Mouse (Mus musculus) limb, embryonic 15.5 days (tissue): ENCODE results near the gene Mthfr. TPM values are rescaled to one million over a fixed set of nuclear protein-coding genes. Genes with fewer than 3 reads are reported as not detected.

Experiments used
- ATAC-seq: fragments of 200-750 bp; cut with Nextera tagmentation; 2 replicates; pipeline ENCODE4 v1.8.0; 2017; ENCODE audit warnings: low read depth, moderate TSS enrichment; ENCODE audit not compliant: insufficient number of reproducible peaks, low FRiP score, low TSS enrichment
- H3K27ac ChIP-seq: fragments of 300-500 bp; sonication (generic); 2 replicates; pipeline ENCODE4 v1.5.1; 2015; ENCODE audit warnings: moderate library complexity, mild to moderate bottlenecking, inconsistent platforms
- H3K27me3 ChIP-seq: fragments of 300-500 bp; sonication (generic); 2 replicates; pipeline ENCODE4 v1.6.1; 2015; ENCODE audit warnings: inconsistent platforms
- H3K36me3 ChIP-seq: fragments of 300-500 bp; sonication (generic); 2 replicates; pipeline ENCODE4 v1.6.1; 2015; ENCODE audit warnings: inconsistent platforms
- H3K4me1 ChIP-seq: fragments of 300-500 bp; sonication (generic); 2 replicates; pipeline ENCODE4 v1.6.1; 2015; ENCODE audit warnings: inconsistent platforms
- H3K4me2 ChIP-seq: fragments of 300-500 bp; sonication (generic); 2 replicates; pipeline ENCODE4 v1.6.1; 2015; ENCODE audit warnings: mild to moderate bottlenecking, inconsistent platforms
- H3K4me3 ChIP-seq: fragments of 300-500 bp; sonication (generic); 2 replicates; pipeline ENCODE4 v1.5.1; 2015; ENCODE audit warnings: mild to moderate bottlenecking, inconsistent platforms
- H3K9ac ChIP-seq: fragments of 300-500 bp; sonication (generic); 2 replicates; pipeline ENCODE4 v1.6.1; 2015; ENCODE audit warnings: inconsistent platforms
- H3K9me3 ChIP-seq: fragments of 300-500 bp; sonication (generic); 2 replicates; pipeline ENCODE4 v1.6.1; 2016; ENCODE audit warnings: inconsistent platforms
- WGBS: fragments of 180-500 bp; shearing (Covaris S2); methylation state at CpG from one replicate; pipeline ENCODE4 v1.1.7; 2015; 5-methylcytosine and 5-hydroxymethylcytosine counted together
- polyA plus RNA-seq: library from polyadenylated mRNA; unstranded; fragments of >200 nt; fragmentation: Nextera tagmentation; extraction: Ambion mirVana; gene quantifications from 2 replicates; pipeline ENCODE4 v1.2.1, GENCODE M21; 2015

Gene Mthfr
- polyA plus RNA-seq, 1 experiment from 2014 or later = 23.0 TPM

DNA sequence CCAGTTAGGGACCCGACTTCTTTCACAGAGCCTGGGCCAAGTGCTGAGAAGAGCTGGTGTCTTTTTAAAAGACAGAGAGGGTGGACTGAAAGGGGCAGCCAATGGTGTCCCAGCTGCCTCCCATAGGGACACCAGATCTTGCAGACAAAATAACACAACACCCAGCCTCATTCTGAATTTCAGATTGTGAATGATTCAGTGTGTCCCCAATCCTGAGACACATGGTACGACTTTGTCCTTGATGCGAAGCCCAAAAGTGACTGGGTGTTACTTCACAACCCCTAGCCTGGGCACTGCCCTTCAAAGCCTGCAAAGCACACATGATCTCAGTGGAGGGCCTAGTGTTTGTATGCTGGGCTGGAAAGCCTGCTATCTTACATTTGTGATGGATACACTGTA is 47.0 kb downstream of the Mthfr start:
- H3K4me2 ChIP-seq = no peak overlapping the region

DNA sequence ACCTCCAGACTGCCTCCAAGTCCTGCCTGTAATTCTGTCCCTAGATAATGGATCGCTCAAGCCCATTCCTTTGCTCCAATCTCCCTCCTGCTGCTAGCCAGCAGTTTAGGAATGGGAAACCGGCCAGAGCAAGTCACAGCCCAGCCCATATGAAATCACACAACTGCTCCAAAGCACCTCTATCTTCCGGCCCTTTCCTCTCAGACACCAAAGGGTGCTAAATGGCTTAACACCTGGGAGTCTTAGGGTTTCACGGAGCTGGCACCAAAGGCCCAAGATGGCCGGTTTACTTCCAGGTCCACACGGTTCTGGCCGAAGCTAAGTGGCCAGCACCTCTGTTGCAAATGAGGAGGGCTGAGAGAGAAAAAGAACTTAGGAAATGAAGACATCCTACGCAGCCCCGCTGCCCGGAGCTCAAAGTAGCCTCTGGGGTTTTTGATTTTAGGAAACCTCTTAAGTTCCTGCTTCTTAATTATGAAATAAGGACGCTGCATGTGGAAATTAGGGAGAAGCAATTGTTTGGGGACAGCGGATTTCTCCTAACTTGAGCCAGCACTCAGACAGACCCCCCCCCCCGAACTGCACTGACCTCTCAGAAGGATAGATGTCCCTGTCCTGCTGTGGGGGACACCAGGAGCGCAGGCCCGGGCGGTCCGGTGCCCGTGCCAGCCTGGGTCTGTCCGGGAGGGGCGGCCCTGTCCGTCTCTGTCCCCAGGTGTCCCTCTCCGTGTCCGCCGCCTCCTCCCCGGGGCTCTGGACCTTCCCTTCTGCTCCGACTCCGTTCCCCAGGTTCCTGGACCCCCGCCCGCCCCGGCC is 48.4 kb downstream of the Mthfr start:
- peak overlapping the region; percentile 64 for H3K27ac ChIP-seq
- H3K4me1 ChIP-seq = peaks cover 48% of the 10 kb centered on the region
- 4% methylated on average over 30 of the region's 30 CpGs for WGBS
- H3K4me3 ChIP-seq = peak overlapping the region; percentile 83
- H3K4me2 ChIP-seq = peak overlapping the region; percentile 77
- no peak; the same call in 1 of the 2 replicates for ATAC-seq
- H3K9ac ChIP-seq = peak overlapping the region; percentile 76
- H3K9me3 ChIP-seq = no peaks in the 10 kb centered on the region
- 0 out of 2 replicates have a peak, but pooled peaks cover under 1% of the 10 kb centered on the region for H3K36me3 ChIP-seq
- H3K27me3 ChIP-seq = no peaks in the 10 kb centered on the region

More for the DNA sequence above, 47.0 kb downstream of the Mthfr start:
- H3K9me3 ChIP-seq = no peaks in the 10 kb centered on the region
- WGBS = 80% methylated on average over 3 of the region's 3 CpGs
- H3K9ac ChIP-seq = no peak overlapping the region
- no peak overlapping the region for H3K4me3 ChIP-seq
- H3K36me3 ChIP-seq = peaks cover 15% of the 10 kb centered on the region
- no peaks in the 10 kb centered on the region for H3K27me3 ChIP-seq
- no peak overlapping the region for H3K27ac ChIP-seq
- peaks cover 48% of the 10 kb centered on the region for H3K4me1 ChIP-seq
- no peak for ATAC-seq

GRCm38 (mm10) chr4:148087907-148088527 is 49.1 kb downstream of the Mthfr start, which contains the start of gene Agtrap:
Gene Agtrap (minus strand): TSS chr4:148088031.
- ATAC-seq = peak; percentile 83
- WGBS = 4% methylated on average over 34 of the region's 34 CpGs

DNA sequence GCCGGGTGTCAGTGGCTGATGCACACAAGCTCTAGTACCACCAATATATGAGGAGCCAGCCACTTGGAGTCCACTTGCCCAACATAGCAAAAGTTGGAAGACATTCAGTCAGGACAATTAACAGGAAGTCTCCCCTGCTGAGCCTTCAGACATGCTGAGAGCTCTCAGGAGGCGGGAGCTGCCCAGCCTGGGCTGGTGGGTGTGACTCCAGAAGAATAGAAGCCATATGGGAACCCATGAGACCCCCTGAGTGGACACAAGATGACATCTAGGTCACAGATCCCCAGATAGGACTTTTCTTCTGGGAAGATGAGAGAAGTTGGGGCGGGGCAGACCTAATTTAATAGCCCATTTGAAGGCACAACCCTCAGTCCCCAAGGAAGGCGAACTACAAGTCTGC is 50.3 kb downstream of the Mthfr start:
- WGBS = 69% methylated on average over 4 of the region's 4 CpGs
- Histone ChIP-seq H3K36me3 (no peaks in the 10 kb centered on the region), H3K27ac (no peak overlapping the region), H3K4me1 (peaks cover 35% of the 10 kb centered on the region), H3K27me3 (no peaks in the 10 kb centered on the region), H3K9ac (no peak overlapping the region), H3K4me3 (no peak overlapping the region), H3K9me3 (no peaks in the 10 kb centered on the region), H3K4me2 (no peak overlapping the region)
- no peak for ATAC-seq

More at GRCm38 (mm10) chr4:148087907-148088527, 49.1 kb downstream of the Mthfr start, which contains the start of gene Agtrap:
- Histone ChIP-seq H3K4me1 (peaks cover 45% of the 10 kb centered on the region), H3K9ac (peak within 1 kb of the TSS; percentile 76), H3K27ac (peak within 1 kb of the TSS; percentile 64), H3K4me3 (peak within 1 kb of the TSS; percentile 83), H3K9me3 (no peaks in the 10 kb centered on the region), H3K4me2 (peak within 1 kb of the TSS; percentile 77), H3K36me3 (no peaks in the 10 kb centered on the region), H3K27me3 (no peaks in the 10 kb centered on the region)

DNA sequence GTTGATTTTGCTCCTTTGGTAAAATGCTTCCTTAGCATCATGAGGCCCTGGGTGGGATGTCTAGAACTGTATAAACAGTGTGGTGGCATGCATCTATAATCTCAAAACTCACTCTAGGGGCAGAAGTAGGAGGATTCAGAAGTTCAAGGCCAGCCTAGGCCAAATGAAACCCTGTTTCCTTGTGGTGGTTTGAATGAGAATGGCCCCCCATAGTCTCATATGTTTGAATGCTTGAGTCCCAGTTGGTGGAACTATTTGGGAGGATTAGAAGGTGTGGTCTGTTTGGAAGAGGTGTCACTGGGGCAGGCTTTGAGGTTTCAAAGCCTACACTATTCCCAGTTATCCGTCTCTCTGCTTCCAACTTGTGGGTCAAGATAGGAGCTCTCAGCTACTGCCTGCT is 52.3 kb downstream of the Mthfr start:
- no peaks in the 10 kb centered on the region for H3K27me3 ChIP-seq
- no peak overlapping the region for H3K4me2 ChIP-seq
- no peaks in the 10 kb centered on the region for H3K9me3 ChIP-seq
- H3K27ac ChIP-seq = no peak overlapping the region
- H3K9ac ChIP-seq = no peak overlapping the region
- H3K4me1 ChIP-seq = peaks cover 20% of the 10 kb centered on the region
- ATAC-seq = no peak
- H3K36me3 ChIP-seq = no peaks in the 10 kb centered on the region
- no peak overlapping the region for H3K4me3 ChIP-seq
- WGBS = 82% methylated on average over 1 of the region's 1 CpGs

DNA sequence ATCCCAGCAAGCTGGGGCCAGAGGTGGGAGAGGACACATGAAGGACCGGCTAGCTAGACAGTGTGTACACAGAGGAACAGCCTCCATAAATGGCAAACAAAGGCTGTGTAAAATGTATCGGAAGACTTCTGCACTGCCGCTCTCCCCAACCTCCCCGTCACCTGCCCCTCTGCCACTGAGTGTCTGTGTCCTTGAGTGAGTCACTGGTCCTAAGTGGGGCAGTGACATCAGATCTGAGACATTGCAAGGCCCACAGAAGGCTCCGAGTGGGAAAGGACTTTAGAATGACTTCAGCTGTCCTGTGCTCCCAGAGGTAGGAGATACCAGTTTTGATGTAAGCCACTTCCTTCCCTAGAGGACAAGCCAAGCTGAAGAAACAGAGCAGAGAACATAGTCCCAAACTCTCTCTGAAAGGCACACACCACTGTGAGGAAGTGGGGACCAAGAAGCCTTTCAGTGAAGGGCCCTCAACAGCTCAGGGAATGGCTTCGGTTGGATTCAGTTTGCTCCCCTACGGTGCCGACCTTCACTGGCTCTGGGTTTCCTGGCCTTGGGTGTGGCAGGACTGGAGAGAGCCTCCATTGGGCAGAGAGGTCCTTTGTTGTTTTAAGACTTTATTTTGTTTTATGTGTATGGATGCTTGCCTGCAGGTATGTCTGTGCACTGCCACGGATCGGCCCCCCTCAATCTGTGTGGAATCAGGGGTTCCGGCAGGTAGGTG is 53.8 kb downstream of the Mthfr start:
- H3K9me3 ChIP-seq = no peaks in the 10 kb centered on the region
- peaks cover 5% of the 10 kb centered on the region for H3K4me1 ChIP-seq
- H3K4me2 ChIP-seq = no peak overlapping the region
- no peaks in the 10 kb centered on the region for H3K36me3 ChIP-seq
- WGBS = 88% methylated on average over 11 of the region's 11 CpGs
- no peak overlapping the region for H3K27ac ChIP-seq
- no peak for ATAC-seq
- H3K4me3 ChIP-seq = no peak overlapping the region
- no peak overlapping the region for H3K9ac ChIP-seq
- no peaks in the 10 kb centered on the region for H3K27me3 ChIP-seq

- H3K9me3 ChIP-seq = no peaks in the 10 kb centered on the region
- no peak overlapping the region for H3K27ac ChIP-seq
- H3K36me3 ChIP-seq = no peaks in the 10 kb centered on the region
- 82% methylated on average over 5 of the region's 5 CpGs for WGBS
- H3K4me3 ChIP-seq = no peak overlapping the region
- H3K9ac ChIP-seq = no peak overlapping the region
- no peaks in the 10 kb centered on the region for H3K4me1 ChIP-seq
- no peaks in the 10 kb centered on the region for H3K27me3 ChIP-seq
- no peak overlapping the region for H3K4me2 ChIP-seq
- no peak for ATAC-seq
Measured at GRCm38 (mm10) chr4:148094161-148094560, 55.3 kb downstream of the Mthfr start.

GRCm38 (mm10) chr4:148095081-148095480 is 56.2 kb downstream of the Mthfr start:
- Histone ChIP-seq H3K36me3 (no peaks in the 10 kb centered on the region), H3K4me2 (no peak overlapping the region), H3K27me3 (no peaks in the 10 kb centered on the region), H3K9me3 (no peaks in the 10 kb centered on the region), H3K27ac (no peak overlapping the region), H3K4me1 (no peaks in the 10 kb centered on the region), H3K9ac (no peak overlapping the region), H3K4me3 (no peak overlapping the region)
- WGBS = 70% methylated on average over 4 of the region's 4 CpGs
- no peak for ATAC-seq

- H3K4me1 ChIP-seq = peaks cover 8% of the 10 kb centered on the region
- H3K4me3 ChIP-seq = no peak overlapping the region
- H3K4me2 ChIP-seq = no peak overlapping the region
- no peaks in the 10 kb centered on the region for H3K9me3 ChIP-seq
- no peaks in the 10 kb centered on the region for H3K36me3 ChIP-seq
- ATAC-seq = no peak
- 82% methylated on average over 2 of the region's 2 CpGs for WGBS
- no peaks in the 10 kb centered on the region for H3K27me3 ChIP-seq
- no peak overlapping the region for H3K27ac ChIP-seq
- no peak overlapping the region for H3K9ac ChIP-seq
Measured at GRCm38 (mm10) chr4:148097936-148098335, 59.1 kb downstream of the Mthfr start.

DNA sequence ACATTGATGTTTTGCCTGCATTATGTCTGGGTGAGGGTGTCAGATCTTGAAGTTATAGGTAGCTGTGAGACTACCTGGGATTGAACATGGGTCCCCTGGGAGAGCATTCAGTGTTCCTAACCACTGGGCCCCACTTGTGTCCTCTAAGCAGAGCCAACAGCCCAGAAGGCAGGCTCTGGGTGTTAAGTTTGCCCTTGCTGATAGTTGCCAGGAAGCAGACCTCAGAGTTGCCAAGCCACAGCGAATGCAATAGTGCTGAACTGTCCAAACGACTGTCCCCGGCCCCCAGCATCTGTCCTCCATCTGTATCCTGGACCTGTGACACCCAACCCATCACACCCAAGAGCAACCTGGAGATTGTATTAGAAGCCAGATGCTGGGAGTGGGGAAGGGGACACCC is 59.8 kb downstream of the Mthfr start:
- Histone ChIP-seq H3K4me3 (no peak overlapping the region), H3K27ac (no peak overlapping the region), H3K4me1 (peaks cover 8% of the 10 kb centered on the region), H3K36me3 (no peaks in the 10 kb centered on the region), H3K27me3 (no peaks in the 10 kb centered on the region), H3K9ac (no peak overlapping the region), H3K4me2 (no peak overlapping the region), H3K9me3 (no peaks in the 10 kb centered on the region)
- 73% methylated on average over 3 of the region's 3 CpGs for WGBS
- no peak for ATAC-seq

DNA sequence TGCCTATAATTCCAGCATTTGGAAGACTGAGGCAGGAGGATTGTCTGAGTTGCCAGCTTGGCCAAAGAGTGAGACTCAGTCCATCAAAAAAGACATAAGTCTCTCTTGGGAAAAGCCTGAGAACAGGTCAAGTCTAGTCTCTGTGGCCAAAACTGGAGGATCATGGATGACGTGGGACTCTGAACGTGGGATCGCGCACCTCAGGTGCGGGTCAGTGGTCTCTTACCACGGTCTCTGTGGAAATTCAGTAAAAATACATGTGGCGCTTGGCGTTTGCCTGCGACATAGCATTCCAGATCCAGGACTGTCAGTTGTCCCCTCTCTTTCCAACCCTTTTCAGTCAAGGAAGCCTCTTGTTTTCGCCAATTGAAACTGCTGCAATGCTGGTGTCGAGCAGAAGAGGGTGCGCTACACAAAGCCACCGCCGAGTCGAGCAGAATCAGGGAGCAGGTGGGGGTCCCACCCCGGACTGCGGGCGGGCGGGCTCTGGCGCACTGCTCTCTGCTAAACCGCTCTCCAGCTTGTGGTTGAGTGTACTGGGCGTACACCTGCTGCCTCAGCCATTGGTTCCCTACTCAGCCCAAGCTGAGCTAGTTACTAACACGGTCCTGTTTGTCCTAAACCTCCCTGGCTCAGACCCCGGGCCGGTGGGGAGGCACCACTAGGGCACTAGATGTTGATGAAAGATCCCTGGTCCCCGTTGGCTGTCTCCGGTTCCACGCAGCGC is 63.1 kb downstream of the Mthfr start:
- H3K4me3 ChIP-seq = peak overlapping the region; percentile 24
- peaks cover 8% of the 10 kb centered on the region for H3K4me1 ChIP-seq
- peak; percentile 62; the same call in 1 of the 2 replicates for ATAC-seq
- no peaks in the 10 kb centered on the region for H3K9me3 ChIP-seq
- H3K36me3 ChIP-seq = no peaks in the 10 kb centered on the region
- no peak overlapping the region for H3K27ac ChIP-seq
- no peaks in the 10 kb centered on the region for H3K27me3 ChIP-seq
- H3K4me2 ChIP-seq = peak overlapping the region; percentile 52
- 25% methylated on average over 29 of the region's 29 CpGs for WGBS
- H3K9ac ChIP-seq = no peak overlapping the region
